Mouse (Mus musculus) spleen, postnatal 4 days (tissue): ENCODE measurements at regions not wholly inside any gene's neighbourhood (a gene's known extent, or its start where the extent isn't known, plus 50 kb on each side); places are given as distances from the start of the nearest gene placed in this dataset.

Experiments
- DNase-seq, 2 experiments: peaks; one replicate each; pipeline ENCODE4 v3.0.0; 2022; ENCODE audit warnings: low spot score in 2 of 2

DNA sequence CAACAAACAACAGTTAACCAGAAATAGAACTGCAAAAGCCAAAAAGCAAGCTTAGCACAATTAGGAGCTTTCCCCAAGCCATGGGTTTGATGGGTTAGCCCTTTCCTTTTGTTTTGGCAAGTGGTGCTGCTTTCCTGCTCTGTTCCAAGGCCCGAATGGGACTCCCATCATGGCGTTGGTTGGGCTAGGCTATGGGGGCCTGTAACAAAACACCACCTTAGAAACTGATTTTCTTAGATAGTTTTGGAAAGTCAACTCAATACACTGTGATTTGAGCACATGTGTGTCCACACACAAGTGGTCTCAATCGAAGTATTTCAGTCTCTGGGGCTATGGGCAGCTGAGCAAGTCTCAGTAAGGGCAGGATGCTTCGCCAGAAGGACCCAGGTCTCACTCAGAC lies 470.5 kb upstream of the Kif2a start:
- no peak for DNase-seq

DNA sequence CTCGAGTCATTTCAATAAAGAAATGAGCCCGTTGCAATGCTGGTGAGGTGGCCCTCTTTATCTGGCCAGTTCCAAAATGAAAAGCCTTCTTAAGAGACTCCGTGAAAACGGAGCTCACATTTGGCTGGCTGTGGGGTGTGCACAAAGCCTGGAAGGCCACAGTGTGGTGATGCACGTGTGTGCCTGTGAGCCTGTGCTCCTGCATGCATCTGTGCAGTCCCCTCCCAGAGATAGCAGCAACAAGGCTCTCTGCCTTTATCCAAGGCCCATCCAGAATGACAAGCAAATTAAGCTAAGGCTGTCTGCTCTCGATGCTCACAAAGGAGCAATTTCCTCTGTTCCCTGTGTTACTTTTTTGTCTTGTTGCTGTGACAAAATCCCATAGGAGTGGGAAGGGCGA lies 469.5 kb upstream of the Kif2a start:
- no peak for DNase-seq

DNA sequence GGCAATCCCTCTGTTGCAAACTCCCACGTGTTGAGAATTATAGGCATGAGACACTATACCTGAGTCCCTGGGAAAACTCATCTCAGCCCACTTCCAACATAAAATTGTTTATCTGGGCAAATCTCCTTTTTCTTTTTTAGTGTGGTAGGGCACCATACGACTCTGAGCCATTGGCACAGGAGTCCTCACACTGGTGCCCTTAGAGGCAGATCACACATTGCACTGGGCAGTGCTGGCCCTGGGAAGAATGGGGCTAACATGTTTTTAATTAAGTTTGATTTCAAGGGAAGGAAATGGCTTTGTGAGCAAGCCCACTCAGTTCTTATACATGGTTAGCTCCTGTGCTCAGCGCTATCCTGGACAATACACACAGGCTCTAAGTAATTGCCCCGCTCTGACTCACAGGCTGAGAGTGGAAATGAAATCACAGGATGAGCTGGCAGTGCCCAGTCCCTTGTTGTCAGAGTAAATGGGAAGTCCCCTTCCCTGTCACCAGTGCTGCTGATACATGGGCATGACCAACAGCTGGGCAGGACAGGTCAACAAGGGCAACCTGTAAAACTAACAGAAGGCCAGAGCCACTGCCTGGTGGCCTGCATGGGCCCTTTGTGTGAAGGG lies 463.6 kb upstream of the Kif2a start:
- no peak for DNase-seq

DNA sequence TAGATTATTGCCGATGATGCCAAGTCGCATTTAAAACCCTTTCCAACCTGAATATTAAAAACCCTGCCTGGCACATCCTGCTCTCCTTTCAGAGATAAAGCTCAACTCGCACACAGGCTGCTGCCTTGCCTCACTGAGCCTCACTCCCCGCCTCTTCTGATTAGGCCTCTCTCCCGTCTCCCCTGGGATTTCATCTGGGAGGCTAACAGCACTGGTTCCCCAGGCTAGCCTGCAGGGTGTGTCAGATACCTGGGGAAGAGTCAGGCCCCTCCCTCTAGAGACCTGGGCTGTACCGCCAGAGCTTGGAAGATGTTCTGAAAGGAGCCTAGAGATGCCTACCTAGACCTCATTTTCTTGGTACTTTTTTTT lies 462.7 kb upstream of the Kif2a start:
- DNase-seq: no peak

DNA sequence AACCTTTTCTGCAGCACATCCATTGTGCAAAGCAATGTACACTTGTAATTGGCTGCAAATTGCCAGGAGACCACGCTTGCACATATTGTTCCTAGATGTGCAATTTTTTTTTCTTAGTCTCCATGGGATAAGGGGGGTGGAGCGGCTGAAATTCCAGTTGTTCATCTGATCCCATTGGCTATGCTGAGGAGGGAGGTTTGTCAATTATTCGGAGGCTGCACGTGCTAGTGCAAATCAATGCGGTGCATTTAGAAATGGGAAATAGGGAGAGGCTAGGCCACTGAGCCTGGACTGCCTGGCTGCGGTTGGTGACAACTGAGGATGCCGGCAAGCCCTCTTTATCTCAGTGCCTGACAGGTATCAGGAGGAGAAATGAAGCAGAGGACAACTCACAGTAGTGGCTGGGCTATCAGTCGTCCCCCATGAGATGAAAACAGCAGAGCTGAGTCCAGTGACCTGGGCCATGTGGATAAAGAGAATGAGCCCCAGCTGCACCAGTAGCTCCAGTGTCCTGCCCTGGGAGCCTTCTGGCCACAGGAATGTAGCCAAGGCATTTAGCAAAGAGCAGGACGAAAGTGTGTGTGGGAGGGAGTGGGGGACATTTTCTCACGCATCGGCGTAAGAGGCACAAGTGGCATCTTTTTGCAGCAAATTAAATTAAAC lies 462.2 kb upstream of the Kif2a start:
- DNase-seq: no peak

DNA sequence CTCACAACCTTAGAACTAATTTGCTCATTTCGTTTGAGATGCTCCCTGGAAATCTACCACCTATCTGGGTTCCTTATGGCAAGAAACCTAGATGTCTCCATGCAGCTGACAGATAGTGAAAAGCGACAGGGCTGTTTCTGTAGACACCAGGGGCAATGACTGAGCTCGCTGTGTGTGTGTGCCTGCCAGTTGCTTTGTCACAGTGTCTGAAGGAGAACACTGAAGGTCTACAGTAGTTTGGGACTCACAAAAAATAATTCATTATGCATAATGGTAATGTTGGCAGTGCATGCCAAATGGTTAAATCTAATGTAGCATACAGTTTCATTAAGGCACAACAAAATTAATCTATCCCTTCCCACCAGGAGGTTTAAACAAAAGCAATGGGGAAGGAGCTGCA lies 453.2 kb upstream of the Kif2a start:
- no peak for DNase-seq

DNA sequence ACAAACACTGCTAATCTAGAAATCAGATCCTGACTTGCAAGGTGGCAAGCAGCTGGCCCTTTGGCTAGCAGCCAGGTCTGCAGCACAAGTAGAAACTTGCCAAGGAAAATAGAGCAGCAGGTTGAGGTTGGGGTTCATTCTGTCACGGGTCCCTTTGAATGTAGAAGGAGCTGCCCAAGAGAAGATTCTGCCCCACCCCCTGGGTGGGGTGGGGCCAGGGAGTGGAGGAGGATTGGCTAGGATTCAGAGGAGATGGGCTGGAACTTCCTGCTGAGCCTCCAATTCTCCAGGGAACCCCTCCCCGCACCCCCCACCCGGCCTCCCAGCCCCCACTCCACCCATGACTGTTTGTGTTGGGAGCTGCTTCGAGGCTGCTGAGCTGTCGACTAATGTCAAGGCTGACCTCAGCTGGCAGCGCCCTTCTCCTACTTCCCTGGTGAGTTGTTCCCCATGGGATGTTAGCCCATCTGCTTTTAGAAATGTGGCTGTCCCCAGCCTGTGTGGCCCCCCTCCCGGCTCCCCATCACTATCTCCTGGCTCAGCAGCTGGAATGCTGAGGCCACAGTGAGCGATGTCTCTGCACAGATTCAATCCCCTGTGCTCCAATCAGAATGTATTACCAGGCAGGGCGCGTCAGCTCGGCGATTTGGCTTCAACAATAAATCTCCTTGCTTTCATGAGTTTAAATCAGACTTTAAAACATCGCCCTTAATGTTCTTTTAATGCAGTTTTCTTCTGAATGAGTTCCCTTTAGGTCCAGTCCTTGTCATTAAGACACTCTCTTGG lies 447.8 kb upstream of the Kif2a start:
- DNase-seq: no peak

DNA sequence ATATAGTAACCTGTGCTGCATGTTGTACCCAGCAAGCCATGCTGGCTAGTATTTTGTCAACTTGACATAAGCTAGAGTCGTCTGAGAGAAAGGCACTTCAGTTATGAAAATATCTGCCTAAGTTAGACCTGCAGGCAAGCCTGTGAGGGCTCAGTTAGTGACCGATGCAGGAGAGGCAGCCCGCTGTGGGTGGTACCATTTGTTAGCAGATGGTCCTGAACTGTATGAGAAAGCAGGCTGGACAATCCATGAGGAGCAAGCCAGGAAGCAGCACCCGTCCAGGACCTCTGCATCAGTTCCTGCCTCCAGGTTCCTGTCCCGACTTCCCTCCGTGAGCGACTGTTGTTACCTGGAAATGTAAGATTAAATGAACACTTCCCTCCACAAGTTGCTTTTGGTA lies 440.9 kb upstream of the Kif2a start:
- DNase-seq: no peak

DNA sequence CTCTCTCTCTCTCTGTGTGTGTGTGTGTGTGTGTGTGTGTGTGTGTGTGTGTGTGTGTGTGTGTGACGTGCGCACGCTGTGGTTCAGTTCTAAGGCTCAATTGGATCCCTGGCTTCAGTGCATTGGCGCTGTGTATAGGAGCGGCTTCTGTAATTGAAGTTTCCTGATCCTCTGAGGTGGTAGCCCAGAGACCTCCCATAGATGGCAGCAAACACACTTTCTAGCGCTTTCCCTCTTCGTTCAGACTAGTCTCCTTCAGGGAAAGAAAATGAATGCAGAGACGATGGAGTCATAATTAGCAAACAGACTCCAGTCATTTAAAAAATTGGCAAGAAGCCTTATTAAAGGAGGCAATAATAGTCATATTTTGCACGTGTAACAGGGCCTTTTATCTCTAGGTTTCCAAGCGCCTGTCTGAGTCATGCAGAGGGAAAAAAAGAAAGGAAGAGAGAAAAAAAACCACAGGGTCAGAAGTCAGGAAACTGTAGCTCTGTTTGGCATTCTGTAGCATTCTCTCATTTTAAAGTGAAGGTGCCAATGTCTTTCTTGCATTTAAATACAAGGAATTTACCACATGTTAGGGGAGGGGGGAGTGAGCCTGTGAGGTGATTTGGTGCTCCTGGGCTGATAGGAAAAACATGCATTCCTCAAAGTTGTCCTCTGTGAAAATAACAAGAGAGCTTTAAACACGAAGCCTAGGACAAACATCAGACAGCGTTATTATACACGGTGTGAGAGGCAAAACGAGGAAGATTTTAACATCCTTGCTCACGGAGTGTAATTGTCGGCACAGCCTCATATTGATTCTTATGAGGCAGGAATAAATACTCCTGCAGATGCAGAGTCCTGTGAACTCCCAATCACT lies 439.4 kb upstream of the Kif2a start:
- no peak for DNase-seq

DNA sequence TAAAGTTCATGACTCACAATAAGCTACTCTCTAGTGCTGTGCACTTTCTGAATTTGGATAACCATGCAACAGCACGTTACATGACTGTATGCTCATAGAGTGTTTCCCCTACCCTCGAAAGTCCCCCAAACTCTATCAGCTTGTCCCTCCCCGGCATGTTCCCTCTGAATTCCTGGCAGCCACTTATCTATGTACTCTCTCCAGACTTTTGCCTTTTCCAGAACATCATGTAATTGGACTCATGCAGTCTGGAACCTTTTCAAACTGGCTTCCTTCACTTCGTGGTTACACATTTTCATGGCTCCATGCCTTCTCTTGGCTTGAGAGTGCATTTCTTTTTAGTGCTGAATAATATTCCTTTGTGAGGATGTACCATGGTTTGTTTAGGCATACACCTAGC lies 436.8 kb upstream of the Kif2a start:
- DNase-seq: no peak

DNA sequence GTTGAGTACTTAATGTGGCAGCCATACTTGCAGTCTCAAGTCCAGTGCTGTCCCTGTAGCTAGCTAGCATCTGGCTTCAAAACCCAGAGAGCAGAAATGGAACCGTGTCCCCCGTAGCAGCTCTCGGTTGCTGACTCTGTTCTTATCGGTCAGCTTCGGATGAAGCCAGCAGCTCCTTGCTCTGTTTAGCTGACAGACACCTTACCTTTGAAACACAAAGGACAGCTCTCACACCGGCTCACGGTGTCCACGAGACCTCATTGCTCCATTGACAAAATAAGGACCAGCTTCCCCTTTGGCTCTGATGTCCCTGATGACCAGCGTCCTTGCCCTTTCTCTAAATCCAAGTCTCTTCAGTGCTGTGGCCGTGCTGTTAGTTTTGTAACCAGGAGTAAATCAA lies 435.3 kb upstream of the Kif2a start:
- DNase-seq: no peak

DNA sequence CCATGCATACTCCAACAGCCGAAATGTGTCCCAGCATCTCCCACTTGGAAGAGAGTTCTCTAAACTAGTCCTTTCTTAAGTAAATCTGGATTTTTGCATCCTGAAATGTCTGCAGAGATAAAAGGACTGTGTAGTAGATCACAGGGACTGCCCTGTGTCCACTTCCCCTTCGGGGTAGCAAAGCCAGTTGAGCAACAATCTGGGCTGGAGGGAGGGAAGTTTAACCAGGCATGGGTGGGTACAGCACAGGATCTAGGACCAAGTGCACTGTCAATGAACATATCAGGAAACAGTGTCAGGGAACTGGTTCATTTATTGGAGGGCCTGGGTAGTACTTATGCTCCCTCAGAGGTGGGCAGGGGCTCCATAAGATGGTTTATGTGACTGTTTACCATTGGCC lies 434.5 kb upstream of the Kif2a start:
- no peak for DNase-seq

DNA sequence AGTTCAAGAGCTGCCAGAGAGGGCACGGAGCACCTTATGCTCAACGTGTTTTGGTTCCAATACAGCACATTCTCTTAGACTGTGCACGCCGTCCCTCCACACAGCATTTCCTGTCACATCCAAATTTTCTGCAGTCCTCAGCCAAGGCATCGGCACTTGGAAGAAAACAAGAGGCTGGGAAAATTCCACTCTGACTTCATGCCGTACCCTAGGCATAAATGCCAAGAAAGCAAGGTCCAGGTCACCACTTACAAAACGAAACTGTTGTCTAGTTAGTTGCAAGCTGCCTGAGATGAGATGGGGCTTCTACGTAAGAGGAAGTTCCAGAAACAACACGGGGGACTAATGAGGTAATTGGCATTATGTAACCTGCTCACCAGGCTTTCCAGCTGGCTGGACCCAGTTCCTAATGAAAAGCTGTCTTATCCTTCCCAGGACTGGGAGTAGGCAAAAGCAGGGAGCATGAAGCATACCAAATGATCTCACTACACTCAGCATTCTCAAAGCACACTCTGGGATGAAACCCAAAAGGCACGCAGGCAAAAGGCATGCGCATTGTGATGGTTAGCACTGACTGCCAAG lies 427.8 kb upstream of the Kif2a start:
- peak in 1 of 2 experiments; percentile 48 for DNase-seq

DNA sequence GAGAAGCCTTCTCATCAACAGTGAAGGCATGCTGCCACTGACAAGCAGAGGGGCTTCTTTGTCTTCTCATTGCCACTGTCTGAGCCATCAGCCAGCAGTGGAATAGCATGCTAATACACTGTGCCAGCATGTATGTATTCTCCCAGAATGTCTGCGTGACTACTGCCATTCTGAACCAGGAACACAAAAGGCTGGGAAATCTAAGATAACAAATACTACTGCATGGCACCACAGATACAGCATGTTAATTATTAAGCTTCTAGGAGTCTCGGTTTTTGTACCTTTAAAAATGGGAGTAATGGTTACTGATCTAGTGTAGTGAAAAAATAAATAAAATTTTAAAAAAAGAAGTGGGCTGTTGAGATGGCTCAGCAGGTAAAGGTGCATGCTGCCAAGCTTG lies 425.9 kb upstream of the Kif2a start:
- DNase-seq: no peak

DNA sequence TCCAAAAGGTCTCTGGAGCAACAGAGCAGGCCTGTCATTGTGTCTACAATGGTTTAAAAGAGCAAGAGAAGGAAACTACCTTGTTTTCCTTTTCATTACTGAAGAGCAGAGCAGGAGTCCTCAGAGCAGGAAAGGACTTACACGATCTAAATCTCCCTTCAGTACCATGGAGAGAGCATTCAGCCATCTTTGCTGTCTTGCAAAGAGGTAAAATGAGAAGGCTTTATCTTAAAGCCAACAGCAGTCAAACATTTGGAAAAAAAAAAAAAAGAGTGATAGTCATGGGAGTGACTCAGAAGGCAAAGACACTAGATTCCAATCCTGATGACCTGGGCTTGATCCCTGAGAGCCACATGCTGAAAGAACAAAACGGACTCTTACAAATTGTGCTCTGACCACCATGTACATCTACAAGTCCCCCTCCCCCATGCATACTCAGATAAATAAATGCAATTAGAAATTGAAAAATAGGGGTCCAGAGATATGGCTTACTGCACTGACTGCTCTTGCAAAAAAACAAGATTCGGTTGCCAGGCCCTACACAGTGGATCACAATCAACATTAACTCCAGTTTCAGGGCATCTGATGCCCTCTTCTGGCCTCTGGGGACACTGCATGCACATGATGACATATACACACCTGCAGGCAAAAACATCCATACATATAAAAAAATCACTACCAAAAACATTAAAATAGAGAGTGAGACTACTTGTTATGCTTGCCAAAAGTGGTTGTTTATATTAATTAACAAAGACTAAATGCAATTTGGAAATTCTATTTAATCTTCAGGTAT lies 397.6 kb upstream of the Kif2a start:
- no peak for DNase-seq

DNA sequence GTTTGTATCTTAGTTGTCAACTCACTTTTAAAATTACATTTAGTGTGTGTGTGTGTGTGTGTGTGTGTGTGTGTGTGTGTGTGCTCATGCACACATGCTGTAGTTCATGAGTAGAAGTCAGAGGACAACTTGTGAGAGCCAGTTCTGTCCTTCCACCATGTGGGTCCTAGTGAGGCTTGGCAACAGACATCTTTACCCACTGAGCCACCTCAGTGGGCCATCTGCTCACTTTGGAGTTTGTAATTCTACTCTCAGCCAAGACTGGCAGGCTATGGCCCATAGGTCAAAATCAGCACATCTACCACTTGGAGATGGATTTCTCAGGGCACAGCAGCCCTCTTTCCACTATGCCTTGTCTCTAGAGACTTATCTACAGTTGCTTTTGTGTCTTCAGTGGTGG lies 388.3 kb upstream of the Kif2a start:
- no peak for DNase-seq

DNA sequence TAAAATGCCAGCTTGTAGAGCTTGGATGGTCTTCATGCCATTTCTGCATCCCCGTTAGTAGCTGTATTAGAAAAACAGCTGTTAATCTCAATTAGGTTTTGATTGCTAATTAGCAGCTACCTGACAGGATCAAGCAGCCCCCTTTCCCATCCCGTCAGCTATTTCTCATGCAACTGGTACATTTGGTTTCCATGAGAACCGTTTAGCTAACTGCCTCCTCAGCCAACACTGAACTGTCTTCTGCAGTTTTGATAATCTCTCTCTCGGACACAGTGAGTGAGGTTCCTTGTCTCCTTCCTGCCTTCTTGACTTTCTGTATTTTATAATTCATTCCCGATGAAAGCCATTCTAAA lies 385.7 kb upstream of the Kif2a start:
- DNase-seq: no peak

DNA sequence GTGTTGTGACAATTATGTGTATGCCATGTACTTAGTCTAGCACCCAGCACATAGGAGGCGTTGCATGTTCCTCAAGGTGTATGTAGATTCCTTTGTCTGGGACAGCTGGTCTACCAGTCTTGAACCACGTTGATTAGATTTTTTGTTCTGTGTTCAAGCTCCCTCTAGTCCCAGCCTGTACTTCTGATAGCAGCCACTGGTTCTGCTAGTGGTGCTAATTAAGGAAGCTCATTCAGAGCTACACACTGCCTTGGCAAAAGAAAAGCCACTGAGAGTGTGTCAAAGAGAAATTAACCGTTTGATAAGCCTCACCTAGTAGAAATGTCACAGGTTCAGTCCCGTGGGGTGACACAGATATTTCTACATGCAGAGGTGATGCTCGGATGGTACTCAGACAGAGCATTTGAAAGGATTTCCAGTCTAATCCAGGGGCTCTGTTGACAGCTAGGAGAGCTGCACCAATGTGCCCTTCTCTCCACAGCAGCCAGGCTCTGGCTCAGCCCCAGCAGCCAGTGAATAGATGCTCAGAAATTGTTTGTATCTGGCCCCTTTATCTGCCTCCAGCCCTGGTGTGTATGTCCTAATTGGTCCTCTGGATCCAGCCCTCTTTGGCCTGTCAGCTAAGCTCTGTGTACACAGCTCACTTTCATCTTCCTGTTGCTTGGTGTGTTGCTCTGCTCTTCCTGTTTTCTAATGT lies 385.2 kb upstream of the Kif2a start:
- DNase-seq: no peak

DNA sequence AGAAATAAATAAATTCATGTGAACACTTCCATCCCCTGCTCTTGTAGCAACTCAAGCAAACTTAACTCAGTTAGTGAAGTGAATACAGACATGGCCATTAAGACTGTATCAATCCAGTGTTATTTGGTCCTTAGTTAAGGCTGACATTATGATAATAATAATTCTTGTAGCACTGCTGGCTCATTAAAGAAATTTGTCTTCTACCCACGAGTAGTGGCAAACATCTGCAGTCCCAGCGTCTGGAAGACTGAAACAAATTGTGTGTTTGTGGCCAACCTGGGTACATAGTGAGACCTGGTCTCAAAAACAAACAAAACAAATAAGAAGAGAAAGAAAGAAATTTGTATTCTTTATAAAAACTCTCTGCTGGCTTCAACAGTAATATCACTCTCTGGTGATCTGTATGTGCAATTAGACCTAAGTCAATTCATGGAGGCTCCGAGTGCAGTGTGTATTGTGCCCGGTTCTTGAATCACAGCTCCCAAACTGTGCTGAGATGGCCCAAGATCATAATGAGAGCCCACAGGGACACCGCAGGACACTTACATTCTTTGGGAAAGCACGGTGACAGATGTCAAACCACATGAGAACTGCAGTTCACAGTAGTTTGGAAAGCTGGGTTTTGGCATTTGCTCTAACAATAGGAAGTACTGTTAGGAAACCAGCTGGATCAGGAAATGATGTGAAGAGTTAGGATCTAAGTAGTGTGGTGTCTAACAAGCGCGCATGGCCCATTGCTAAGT lies 376.9 kb upstream of the Kif2a start:
- DNase-seq: no peak

DNA sequence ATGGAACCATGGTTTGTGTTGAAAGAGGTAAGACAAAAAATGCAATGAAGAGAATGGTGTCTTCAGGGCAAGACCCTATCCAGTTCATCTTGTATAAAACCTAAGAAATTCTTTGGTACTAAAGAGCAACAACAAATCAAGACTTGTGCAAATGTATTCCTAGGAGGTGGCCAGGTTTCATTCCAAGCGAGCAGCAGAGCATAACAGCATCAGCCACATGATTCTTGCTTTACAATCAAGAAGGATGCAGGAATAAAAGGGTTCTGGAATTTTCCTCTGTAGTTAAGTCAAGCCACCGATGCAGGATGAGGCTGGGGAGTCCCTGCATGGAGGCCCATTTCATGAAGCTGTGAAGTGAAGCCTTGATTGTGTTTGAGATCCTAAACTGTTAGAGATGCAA lies 374.1 kb upstream of the Kif2a start:
- DNase-seq: no peak
